Mouse (Mus musculus) thymus, adult 2 months (tissue): ENCODE measurements around the gene Tnfsf13. TPM values are rescaled to one million over a fixed set of nuclear protein-coding genes. Genes with fewer than 3 reads are reported as not detected.
A peak's percentile ranks its signal among the peaks of the same experiment; 100 is the strongest.

Experiments
- DNase-seq: peaks from one replicate; pipeline ENCODE4 v3.0.0; 2021
- H3K27ac ChIP-seq: fragments of 200-500 bp; 2 replicates; pipeline ENCODE4 v1.5.1; 2012; ENCODE audit warnings: low read length, control low read depth; ENCODE audit not compliant: control insufficient read depth, insufficient read depth
- H3K27me3 ChIP-seq: fragments of 200-500 bp; 2 replicates; pipeline ENCODE4 v1.6.1; 2012; ENCODE audit warnings: mild to moderate bottlenecking, low read length, moderate library complexity, mixed read lengths; ENCODE audit not compliant: control insufficient read depth, insufficient read depth
- H3K36me3 ChIP-seq: fragments of 200-500 bp; 2 replicates; pipeline ENCODE4 v1.6.1; 2012; ENCODE audit warnings: mild to moderate bottlenecking, low read length, moderate library complexity; ENCODE audit not compliant: control insufficient read depth, insufficient read depth
- H3K4me1 ChIP-seq: fragments of 200-500 bp; replicated peaks from 2 replicates; pipeline ENCODE4 v1.6.1; 2012; ENCODE audit warnings: low read length; ENCODE audit not compliant: control insufficient read depth, insufficient read depth
- H3K4me3 ChIP-seq: fragments of 200-500 bp; 2 replicates; pipeline ENCODE4 v1.5.1; 2012; ENCODE audit warnings: mild to moderate bottlenecking, low read length, control low read depth, moderate library complexity; ENCODE audit not compliant: control insufficient read depth, insufficient read depth
- CTCF ChIP-seq: fragments of 200-500 bp; IDR thresholded peaks from 2 replicates; pipeline ENCODE4 v1.5.1; 2012; ENCODE audit warnings: mild to moderate bottlenecking, control low read depth, low read length, moderate library complexity, borderline replicate concordance; ENCODE audit not compliant: control insufficient read depth, poor library complexity, insufficient read depth; ENCODE audit errors: extremely low read depth
- POLR2A ChIP-seq: fragments of 200-500 bp; IDR thresholded peaks from 2 replicates; pipeline ENCODE4 v1.6.1; 2012; ENCODE audit warnings: mild to moderate bottlenecking, low read length, control low read depth, moderate library complexity; ENCODE audit not compliant: control insufficient read depth, poor library complexity, insufficient read depth; ENCODE audit errors: extremely low read depth
- WGBS: fragments of 180-500 bp; shearing (Covaris S2); methylation state at CpG from one replicate; pipeline ENCODE4 v1.1.7; 2018; 5-methylcytosine and 5-hydroxymethylcytosine counted together
- polyA plus RNA-seq: library from polyadenylated mRNA; depleted of rRNA; stranded (reverse); fragments of >200 nt; gene quantifications from 2 replicates; pipeline ENCODE4 v1.2.3, GENCODE M21; 2012

The Tnfsf13 gene
- polyA plus RNA-seq, 1 experiment = 3.0 TPM

GRCm38 (mm10) chr11:69718661-69719060, 33.1 kb upstream of the Tnfsf13 start:
- Histone ChIP-seq H3K27me3 (no peaks in the 10 kb centered on the region), H3K27ac (no peak overlapping the region), H3K4me3 (no peak overlapping the region), H3K36me3 (no peaks in the 10 kb centered on the region), H3K4me1 (no peaks in the 10 kb centered on the region)
- 83% methylated on average over 15 of the region's 15 CpGs for WGBS
- TF ChIP-seq CTCF = no peak
- TF ChIP-seq POLR2A = no peak
- no peak for DNase-seq

GRCm38 (mm10) chr11:69716953-69717352, 31.4 kb upstream of the Tnfsf13 start:
- no peaks in the 10 kb centered on the region for H3K36me3 ChIP-seq
- TF ChIP-seq POLR2A (no peak), CTCF (no peak)
- no peak overlapping the region for H3K4me3 ChIP-seq
- 91% methylated on average over 4 of the region's 4 CpGs for WGBS
- H3K27ac ChIP-seq = no peak overlapping the region
- no peak for DNase-seq
- H3K4me1 ChIP-seq = no peaks in the 10 kb centered on the region
- H3K27me3 ChIP-seq = no peaks in the 10 kb centered on the region

- no peak for DNase-seq
- WGBS = 59% methylated on average over 5 of the region's 5 CpGs
These were observed 30.3 kb upstream of the Tnfsf13 start for GRCm38 (mm10) chr11:69715929-69716328.

DNA sequence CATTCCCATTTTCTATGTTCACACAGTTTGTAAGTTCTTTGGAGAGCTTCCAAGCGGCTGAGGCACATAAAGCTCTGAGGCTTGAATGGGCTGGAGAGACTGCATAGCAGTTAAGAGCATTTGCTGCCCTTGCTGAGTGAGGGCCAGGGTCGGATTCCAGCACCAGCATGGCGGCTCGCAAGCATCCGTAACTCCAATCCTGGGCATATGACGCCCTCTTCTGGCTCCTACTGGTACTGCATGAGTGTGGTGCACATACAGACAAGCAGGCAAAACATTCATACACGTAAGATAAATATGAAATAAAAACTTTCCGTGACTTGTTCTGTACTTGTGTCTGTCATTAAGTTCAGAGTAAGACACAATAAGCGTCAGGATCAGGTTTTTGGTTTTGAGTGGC, 29.9 kb upstream of the Tnfsf13 start:
- Histone ChIP-seq H3K4me3 (no peak overlapping the region), H3K36me3 (no peaks in the 10 kb centered on the region), H3K27ac (no peak overlapping the region), H3K4me1 (no peaks in the 10 kb centered on the region), H3K27me3 (no peaks in the 10 kb centered on the region)
- DNase-seq = no peak
- WGBS = 85% methylated on average over 9 of the region's 9 CpGs
- peak; percentile 70; the same call in 1 of the 2 replicates for TF ChIP-seq CTCF
- no peak for TF ChIP-seq POLR2A

More at GRCm38 (mm10) chr11:69715929-69716328, 30.3 kb upstream of the Tnfsf13 start:
- H3K27me3 ChIP-seq = no peaks in the 10 kb centered on the region
- H3K27ac ChIP-seq = no peak overlapping the region
- no peaks in the 10 kb centered on the region for H3K4me1 ChIP-seq
- no peaks in the 10 kb centered on the region for H3K36me3 ChIP-seq
- no peak overlapping the region for H3K4me3 ChIP-seq
- TF ChIP-seq CTCF (no peak), POLR2A (no peak)

DNA sequence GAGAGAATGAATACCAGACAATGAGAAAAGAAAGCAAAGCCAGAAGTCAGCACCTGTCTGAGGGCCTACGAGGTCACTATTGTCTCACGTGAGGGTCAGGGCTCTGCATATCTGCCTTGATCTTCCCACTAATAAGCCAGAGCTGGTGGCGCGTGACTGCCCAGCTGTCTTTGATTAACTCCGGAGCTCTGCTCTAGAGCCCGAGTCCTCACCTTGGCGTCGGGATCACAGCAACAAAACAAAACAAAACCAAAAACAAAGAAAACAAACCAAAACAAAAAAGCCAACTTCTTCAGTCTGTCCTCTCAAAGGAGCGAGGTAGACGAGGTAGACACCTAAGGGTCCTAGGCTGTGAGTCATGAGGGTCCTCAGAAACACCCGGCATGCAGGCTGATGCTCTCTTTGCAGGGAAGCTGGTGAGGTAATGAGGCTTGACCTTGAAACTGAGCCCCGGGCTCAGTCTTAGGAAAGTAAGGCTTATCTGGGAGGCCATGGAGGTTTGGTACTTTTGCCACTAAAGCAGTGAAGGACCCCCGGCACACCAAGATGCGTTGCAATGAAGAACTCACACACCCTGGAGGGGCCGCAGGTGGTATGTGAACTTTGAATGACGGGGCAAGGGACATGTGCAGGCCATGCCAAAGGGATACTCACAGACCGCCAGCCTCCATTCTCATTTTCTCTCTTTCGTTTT, 29.2 kb upstream of the Tnfsf13 start:
- H3K27ac ChIP-seq = no peak overlapping the region
- TF ChIP-seq POLR2A = no peak
- no peak for TF ChIP-seq CTCF
- H3K27me3 ChIP-seq = no peaks in the 10 kb centered on the region
- no peak overlapping the region for H3K4me3 ChIP-seq
- H3K36me3 ChIP-seq = no peaks in the 10 kb centered on the region
- 93% methylated on average over 18 of the region's 18 CpGs for WGBS
- DNase-seq = no peak
- no peaks in the 10 kb centered on the region for H3K4me1 ChIP-seq

DNA sequence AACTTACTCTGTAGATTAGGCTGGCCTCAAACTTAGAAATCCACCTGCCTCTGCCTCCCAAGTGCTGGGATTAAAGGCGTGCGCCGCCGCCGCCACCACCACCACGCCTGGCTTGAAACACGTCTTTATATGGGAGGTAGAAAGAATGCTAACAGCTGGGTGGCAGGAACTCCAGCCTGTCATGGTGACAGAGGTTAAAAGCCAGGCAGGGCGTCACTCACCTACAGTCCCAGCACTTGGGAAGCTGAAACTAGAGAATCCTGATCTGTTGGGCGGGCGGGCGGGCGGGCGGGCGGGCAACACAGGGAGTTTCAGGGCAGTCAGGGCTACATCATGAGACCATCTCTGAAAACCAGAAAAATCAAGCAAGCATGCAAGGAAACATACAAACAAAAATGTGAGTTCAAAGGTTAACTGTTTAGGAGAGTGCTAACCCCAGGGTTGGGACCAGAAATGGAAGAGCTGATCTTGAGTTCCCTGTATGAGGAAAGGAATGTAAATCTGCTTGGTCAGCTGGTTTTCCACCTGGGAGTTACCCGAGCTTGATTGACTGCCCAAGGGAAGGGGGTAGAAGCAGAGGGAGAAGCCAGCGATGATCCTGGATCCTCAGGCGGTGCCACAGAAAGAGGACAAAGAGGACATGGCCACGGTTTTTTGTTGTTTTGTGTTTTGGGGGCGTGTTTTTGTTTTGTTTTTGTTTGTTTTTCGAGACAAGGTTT, 27.5 kb upstream of the Tnfsf13 start:
- Histone ChIP-seq H3K27ac (no peak overlapping the region), H3K4me3 (no peak overlapping the region), H3K4me1 (no peaks in the 10 kb centered on the region), H3K27me3 (no peaks in the 10 kb centered on the region), H3K36me3 (no peaks in the 10 kb centered on the region)
- TF ChIP-seq POLR2A (no peak), CTCF (no peak)
- 93% methylated on average over 20 of the region's 20 CpGs for WGBS
- DNase-seq = no peak

GRCm38 (mm10) chr11:69711082-69711481, 25.5 kb upstream of the Tnfsf13 start:
- 90% methylated on average over 2 of the region's 2 CpGs for WGBS
- TF ChIP-seq CTCF (no peak), POLR2A (no peak)
- H3K36me3 ChIP-seq = no peaks in the 10 kb centered on the region

More at GRCm38 (mm10) chr11:69711082-69711481, 25.5 kb upstream of the Tnfsf13 start:
- H3K27me3 ChIP-seq = no peaks in the 10 kb centered on the region
- no peak overlapping the region for H3K4me3 ChIP-seq
- DNase-seq = no peak
- no peaks in the 10 kb centered on the region for H3K4me1 ChIP-seq
- H3K27ac ChIP-seq = no peak overlapping the region
